Mouse (Mus musculus) large intestine, adult 2 months (tissue): Measurements from ENCODE around the gene Mdk. TPM values are rescaled to one million over a fixed set of nuclear protein-coding genes. Genes with fewer than 3 reads are reported as not detected.
A peak's percentile ranks its signal among the peaks of the same experiment; 100 is the strongest.

Source experiments
- DNase-seq: peaks from one replicate; pipeline ENCODE4 v3.0.0-alpha.2; 2012; ENCODE audit warnings: low read depth, low spot score
- WGBS: fragments of 180-500 bp; shearing (Covaris S2); methylation state at CpG from one replicate; pipeline ENCODE4 v1.1.7; 2018; 5-methylcytosine and 5-hydroxymethylcytosine counted together
- polyA plus RNA-seq: library from polyadenylated mRNA; depleted of rRNA; stranded (reverse); fragments of >200 nt; gene quantifications from 2 replicates; pipeline ENCODE4 v1.2.3, GENCODE M21; 2012; rRNA removed

Gene Mdk
- polyA plus RNA-seq: 5.8 and 7.8 TPM in 2 replicates

DNA sequence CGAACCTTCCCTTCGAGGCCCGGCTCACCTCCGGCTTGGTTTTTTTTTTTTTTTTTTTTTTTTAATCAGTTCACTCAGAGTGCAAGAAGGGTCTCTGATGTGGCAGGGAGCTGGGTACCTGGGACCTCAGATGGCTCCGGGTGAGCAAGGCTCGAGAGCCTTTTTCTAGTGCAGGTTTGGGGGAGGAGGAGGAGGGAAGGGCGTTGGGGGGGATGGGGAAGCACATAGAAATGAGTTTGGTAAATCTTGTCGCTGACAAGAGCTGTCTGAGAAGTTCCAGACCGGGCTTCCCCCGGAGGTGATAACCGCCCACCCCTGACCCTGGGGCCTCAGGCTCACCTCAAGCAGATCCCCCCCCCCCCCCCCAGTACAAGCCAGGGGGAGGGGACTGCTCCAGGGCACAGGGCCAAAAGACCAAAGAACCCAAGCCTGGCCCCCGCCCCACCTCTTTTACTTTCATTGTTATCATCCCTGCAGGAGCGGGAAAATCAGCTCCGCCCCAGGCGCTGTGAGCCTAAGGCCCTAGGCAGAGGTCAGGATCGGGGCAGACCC is at the start of gene Mdk:
Mdk (minus strand) TSS at position 138 of the 552 bp plus-strand sequence.
- WGBS: 23% methylated on average over 16 of the region's 16 CpGs
- DNase-seq: no peak

DNA sequence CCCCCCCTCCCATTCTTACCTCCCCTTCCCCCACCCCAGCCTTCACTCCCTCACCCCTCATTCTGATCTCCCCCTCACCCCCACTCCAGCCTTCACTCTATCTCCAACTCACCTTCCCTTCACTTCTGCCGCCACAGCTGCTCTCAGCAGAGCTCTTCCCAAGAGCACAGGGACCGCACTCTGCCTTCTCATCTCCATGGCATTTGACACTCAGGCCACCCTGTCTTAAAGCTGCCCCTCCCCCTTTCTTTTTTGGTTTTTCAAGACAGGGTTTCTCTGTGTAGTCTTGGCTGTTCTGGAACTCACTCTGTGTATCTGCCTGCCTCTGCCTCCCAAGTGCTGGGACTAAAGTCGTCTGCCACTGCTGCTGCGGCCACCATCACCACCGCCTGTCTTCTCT is 48.7 kb upstream of the Mdk start:
- 75% methylated on average over 5 of the region's 5 CpGs for WGBS
- DNase-seq: no peak

DNA sequence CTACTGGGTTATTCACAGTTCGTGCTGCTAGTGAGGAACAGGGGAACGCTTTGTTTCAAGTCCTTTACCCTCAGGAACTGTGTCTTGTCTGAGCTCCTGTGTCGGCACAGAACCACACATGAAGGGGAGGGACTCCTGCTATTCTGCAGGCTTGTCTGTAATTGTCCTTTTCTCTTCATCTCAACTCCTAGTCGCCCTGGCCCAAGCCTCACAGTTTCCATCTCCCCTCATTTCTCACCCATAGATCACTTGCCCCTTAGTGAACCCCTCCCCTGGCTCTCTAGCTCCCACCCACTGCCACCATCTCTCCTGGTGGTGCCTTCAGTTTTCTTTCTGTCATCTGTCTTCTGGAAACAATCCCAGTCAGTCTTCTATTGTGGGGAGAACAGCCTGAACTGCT is 48.1 kb upstream of the Mdk start:
- no peak for DNase-seq
- 46% methylated on average over 4 of the region's 4 CpGs for WGBS

DNA sequence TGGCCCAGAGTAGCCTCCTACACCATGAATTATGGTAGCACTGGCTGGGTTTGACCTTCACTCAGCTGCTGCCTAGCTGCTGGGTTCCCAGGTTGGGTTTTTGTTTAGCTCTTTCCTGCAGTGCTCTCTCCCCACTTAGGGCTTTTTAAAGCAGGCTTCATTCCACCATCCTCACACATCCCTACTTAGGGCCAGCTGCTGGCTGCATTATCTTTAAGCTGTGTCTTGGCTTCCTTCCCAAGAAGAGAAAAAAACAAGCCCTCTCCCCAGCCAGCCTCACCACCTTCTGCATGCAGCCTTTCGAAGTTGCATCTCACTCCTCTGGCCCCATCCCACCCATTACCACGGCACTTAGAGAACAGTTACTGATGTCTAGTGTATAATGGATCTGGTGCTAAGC is 46.5 kb upstream of the Mdk start:
- DNase-seq: no peak
- WGBS: 61% methylated on average over 2 of the region's 2 CpGs

DNA sequence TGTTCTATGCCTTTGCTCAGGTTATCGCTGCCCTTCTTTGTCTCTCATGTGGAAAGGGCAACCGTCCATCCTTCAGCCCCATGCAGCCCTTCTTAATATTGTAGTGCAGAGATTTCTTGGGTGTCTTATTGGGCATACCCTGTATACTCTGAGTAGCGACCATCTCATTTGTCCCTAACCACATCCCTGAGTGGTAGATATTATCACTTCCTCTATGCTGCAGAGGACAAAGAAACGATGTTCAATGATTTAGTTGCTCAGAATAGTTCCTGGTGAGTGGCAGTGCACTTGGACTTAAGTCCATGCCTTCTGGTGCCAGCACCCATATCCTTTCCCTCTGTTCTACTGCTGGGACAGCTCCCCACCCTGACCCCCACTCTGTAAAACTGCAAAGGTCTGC is 45.9 kb upstream of the Mdk start:
- WGBS: 67% methylated on average over 4 of the region's 4 CpGs
- DNase-seq: no peak

DNA sequence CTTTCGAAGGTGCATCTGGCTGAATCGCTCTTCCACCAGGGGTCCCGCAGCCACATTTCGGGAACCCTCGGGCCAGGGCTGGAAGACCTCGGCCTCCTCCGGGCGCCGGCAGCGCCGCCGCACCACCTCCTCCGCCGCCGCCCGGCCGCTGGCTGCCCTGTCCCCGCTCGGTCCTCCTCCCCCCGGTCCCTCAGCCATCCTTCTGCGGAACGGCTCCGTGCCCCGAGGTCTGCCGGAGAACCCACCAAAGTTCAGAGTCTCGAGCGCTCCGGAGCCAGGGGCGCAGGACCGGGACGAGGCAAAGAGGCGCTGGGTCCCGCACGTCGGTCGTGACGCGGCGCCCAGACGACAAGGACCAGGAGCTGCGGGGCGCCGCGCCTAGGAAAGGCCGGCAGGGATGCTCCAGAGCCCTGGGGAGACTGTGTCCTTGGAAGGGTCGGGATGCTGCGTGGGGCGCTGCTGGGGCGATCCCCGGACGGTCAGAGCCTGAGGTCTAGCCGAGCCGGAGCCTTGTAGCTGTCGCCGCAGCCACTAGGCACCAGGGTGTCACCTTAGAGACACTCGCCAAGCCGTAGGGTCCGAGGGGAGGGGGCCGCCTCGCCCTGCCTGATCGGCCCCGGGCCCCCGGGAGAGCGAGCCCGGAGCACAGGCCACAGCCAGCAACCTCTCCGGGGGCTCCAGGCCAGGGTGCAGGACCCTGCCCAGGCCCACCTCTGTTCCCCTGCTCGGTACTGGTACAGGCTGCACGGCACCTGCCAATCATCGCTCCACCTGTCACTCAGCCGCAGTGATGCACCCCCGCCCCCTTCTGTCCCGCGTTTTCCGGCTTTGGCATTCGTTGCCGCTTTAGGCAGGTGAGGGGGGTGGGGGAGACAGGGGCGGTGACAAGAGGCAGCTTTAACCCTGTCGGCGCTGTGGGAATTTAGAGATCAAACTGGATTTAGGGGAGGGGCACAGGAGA is 43.8 kb upstream of the Mdk start, which contains the start of gene Dgkz:
Dgkz (minus strand) TSS at position 284 of the 961 bp plus-strand sequence.
- DNase-seq: no peak
- 4% methylated on average over 79 of the region's 79 CpGs for WGBS

DNA sequence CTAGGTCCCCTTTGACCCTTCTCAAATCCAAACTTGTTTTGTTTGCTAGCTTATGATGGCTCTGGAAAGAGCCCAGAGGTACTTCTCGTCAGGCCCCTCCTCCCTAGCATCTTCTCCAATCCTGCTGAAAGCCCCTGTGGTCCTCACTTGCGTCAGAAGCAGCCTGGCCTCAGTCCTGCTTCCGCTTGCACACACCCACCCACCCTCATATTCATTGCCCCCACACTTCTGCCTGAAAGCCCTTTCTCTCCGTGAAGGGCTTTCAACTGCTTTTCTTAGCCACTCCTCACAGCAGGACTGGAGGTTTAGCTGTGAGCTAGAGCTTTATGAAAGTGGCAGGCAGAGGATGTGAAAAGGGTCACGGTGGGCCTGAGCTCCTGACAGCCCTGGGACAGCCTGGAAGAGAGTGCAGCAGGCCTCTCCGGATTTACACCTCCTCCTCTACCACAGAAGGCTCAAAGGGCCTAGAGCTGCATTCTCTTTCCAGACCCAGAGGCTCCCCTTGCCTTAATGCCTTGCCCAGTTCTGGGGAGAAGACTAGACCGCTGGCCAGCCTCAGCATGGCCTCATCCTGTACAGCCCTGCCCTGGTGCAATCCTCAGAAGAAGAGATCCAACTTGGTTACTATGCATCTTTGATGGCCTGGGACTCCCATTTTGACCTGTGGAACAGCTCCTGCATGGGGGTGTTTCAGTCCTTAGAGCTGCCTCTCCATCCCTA is 41.5 kb upstream of the Mdk start:
- DNase-seq: no peak
- 90% methylated on average over 7 of the region's 7 CpGs for WGBS

DNA sequence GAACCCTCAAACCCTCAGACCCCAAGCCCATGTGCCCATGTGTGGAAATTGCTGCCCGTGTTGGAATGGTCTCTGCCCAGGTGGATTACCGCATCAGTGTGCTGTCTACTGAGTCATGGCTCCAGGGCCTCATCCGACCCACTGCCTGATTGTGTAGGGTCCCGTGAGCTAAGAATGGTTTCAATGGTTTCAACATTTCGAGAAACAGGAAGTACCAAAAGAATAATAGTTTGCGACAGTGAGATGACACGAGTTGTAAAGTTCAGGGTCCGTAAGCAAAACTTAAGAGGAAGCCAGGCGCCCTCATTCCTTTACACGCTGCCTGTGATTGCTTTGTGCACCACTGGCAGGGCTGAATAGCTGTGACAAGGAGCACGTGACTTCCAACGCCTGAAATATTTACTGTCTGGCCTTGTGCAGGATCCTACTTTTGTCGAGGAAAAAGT is 40.0 kb upstream of the Mdk start:
- 17% methylated on average over 13 of the region's 13 CpGs for WGBS
- DNase-seq: no peak

DNA sequence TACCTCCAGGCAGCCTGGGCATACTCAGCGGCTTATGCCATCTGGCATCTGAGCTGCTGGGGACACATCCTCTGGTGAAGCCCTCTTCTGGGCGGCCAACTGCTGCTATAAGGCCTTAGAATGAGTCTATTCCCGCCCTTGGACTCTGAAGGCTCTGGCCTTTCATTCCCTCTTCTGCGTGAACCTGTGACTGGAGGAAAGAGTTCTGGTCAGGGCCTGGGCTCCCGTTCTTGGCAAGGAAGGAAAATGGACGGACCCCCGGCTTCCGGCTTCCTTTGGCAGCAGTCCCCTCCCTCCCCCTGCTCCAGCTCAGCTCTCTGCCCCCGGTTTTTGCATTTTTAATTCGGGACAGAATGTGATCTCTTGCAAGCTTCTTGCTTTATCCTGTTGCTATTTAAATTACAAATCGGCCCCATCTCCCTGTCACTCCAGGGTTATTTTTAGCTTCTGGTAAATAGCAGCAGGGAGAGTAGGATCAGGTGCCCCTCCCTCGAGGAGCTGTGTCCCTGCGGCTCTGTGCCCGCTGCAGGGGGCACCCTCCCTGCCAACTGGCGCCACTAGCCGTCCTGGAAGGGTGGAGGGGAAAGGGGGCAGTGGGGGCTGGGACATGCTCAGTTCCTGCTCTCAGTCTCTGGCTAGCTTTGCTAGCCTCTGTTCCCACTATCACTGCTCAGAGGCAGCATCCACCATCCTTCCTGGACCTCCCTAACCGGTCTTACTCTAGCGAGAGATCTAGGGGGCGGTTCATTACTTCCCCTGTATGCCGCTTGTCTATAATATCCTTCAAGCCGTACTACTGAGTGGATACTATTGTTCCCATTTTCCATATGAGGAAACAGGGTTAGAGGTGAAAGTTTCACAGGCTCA is 39.4 kb upstream of the Mdk start:
- DNase-seq: no peak
- 50% methylated on average over 21 of the region's 21 CpGs for WGBS

DNA sequence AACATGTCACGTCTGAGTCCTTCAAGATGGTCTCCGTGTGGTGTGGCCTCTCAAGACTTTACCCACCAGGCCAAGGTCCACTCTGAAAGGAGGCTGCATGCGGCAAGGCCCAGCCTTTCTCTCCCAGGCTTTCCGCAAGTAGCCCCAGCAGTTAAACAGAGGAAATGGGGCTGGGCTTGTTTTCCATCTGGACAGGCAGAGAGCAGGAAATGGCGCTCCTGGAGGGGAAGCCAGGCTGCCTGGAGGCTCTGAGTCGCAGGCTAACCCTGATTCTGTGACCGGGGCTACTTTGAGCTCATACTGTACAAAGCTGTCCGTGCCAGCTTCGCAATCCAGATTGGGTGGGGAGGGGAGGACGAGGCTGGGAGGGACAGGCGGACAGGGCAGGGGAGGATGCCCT is 35.9 kb upstream of the Mdk start:
- no peak for DNase-seq
- 47% methylated on average over 11 of the region's 11 CpGs for WGBS

DNA sequence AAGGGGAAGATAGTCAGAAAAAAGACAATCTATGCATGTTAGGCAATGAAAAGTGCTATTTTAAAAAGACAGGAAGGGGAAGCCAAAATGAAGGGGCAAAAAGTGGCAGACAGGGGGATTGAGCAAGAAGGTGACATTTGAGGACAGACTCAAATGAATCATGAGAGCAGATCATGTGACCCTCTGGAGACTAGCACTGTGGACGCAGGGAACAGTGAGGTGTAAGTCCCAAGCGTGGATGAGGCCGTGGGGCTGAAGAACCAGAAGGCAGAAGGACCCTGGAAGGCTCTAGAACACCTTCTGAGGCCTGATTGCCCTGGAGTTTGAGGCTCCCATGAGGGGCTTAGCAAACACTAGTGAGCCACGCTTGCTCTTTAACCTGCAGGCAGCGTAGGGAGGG is 34.3 kb upstream of the Mdk start:
- no peak for DNase-seq
- WGBS: 88% methylated on average over 5 of the region's 5 CpGs

DNA sequence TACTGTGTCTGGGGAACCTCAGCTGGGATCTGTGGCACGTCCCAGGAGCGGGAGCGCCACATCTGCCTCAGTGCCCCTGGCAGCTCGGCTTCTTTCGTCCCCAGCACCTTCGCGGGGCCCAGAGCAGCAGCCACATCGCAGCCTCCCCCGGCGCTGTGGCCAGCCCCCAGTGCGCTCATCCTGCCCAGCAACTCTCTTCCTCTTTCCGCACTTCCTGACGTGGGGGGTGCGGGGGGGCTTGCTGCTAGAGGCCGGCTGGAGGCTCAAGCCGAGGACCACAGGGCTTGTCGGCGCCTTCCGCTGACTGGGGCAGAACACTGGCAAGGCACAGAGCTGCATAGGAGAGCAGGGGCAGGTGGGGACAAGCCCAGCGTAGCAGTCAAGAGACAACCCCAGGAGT is 33.3 kb upstream of the Mdk start:
- WGBS: 70% methylated on average over 20 of the region's 20 CpGs
- no peak for DNase-seq

DNA sequence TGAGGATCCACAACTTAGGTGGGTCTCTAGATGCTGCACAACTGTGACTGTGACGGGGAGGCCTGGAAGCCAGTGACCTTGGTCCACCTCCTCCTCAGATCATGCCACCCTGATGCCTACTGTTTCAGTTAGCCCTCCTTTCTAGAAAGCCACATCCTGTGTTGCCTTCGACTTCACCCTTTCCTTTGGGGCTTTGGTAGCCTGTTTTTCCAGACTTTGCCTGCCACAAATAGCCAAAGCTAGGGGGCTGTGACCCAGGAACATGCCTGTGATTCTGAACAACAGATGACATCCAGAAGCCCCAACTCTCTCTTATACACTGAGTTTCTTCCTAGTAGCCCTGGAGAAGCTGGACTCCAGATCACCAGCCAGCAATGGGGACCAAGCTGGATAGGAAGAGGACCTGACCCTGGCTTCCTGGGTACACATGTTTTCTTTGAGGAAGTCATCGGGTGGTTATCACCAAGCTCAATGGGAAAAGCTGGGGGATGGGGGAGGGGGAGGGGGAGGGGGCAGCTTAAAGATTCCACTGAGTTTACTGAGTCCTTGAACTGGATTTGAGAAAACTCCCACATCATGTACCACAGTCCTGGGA is 32.6 kb upstream of the Mdk start:
- 74% methylated on average over 3 of the region's 3 CpGs for WGBS
- DNase-seq: no peak

DNA sequence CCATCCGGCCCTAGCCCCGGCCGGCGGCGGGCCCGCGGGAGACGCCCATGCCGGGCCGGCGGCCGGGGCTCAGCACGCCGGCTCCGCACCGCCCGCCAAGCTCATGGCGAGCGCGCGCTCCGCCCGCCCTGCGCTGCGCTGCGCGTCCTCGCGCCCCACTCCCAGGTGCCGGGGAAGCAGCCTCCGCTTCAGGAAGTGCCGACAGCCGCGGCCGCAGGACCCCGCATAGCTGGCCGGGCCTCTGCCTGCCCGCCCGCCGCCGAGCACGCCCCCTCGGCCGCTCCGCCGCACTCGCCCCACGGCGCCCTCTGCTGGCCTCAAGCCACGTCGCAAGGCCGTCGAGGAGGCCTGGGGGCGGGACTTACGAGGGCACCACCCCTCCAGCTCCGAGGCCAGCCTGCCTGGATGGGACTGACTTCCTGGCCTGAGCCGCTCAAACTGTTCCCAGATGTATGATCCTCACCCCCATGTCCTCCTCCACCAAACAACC is 31.4 kb upstream of the Mdk start:
- DNase-seq: peak; percentile 71
- under 1% methylated on average over 55 of the region's 57 CpGs for WGBS

DNA sequence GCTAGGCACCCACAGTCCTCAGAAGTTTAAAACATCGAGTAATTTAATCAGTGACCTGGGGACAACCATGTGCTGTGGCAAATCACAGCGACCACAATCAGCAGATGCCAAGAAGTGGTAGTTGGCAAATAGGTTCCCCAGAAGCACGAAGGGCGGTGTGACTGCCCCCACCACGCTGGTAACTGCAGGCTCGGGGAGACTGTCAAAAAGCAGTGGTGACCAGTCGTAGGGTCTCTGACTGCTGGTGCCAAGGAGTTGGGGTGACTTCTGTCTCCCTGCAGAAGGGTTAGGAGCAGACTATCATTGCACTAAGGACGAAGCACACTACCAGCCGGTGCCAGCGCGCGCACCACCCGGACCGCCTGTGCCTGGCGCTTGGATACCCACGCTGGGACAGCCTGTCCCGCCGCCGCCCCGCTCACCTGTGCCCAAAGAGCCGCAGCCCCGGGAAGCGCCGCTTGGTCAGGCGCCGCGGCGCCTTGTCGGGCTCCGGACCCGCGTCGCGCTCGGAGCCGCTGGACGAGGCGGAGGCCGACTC is 30.8 kb upstream of the Mdk start:
- 1% methylated on average over 39 of the region's 39 CpGs for WGBS
- DNase-seq: no peak

DNA sequence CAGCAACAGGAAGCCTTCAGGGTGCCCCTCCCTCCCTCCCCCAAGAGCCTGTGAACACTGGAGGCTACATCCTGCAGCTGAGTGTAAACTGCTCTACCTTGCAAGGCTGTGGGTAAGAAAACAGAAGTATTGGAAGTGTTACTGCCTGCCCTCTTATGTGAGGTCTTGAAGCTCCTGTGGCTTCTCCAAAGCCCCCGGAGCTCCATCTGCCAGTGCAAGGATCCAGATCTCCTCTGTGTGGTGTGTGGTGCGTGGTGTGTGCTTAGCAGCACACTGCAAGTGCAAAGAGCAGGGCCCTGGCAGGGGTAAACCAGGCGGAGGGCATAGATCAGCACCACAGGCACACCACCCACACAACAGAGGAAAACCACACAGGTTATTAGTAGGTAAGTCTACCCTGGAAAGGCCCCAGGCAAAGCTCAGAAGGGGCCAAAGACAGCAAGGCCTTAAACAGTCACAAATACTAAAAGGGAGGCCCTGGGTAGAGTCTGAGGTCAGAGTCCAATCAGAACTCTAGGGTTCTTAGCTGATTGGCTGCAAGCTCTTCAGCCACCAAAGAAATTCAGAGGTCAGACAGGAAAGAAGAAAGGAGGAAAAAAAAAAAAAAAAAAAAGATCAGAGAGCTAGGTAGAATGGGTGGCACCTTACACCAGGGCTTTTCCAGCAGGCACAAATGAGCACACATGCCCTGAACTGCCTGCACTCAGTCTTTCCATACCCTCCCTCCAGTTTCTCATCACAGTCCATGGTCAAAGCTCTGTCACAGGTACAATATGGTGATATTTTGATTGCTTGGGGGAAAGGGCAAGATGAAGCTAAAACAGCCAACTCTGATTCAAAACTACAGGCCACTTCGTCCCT is 30.0 kb upstream of the Mdk start:
- 20% methylated on average over 4 of the region's 4 CpGs for WGBS
- peak; percentile 63 for DNase-seq

DNA sequence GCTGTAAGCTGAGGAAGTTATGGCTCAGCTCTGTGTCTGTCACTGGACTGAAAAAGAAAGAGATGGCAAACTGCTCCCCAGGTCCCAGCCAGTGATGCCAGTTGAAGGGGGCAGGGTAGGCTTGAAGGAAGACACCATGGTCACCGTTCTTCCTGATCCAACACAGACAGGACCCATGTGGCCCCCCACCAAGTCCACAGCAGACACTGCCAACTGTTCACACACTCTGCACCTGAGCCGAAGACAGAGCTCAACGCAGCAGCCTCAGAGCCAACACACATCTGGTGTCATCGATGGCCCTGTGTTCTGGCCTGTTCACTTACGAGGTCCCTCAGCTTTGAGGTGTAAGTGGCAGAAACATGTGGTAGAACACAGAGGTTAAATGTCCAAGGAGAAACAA is 28.4 kb upstream of the Mdk start:
- 72% methylated on average over 5 of the region's 5 CpGs for whole genome bisulfite sequencing

More for the DNA sequence above, 28.4 kb upstream of the Mdk start:
- DNase-seq: no peak
